Mouse (Mus musculus) cortical plate, adult 2 months (tissue): ENCODE measurements around the gene Sf1. TPM values are rescaled to one million over a fixed set of nuclear protein-coding genes. Genes with fewer than 3 reads are reported as not detected.

Experiments
- H3K27ac ChIP-seq: fragments of 200-500 bp; 2 replicates; pipeline ENCODE4 v1.5.1; 2012; ENCODE audit warnings: low read length, control low read depth, inconsistent platforms; ENCODE audit not compliant: insufficient read depth
- H3K4me1 ChIP-seq: fragments of 200-500 bp; 2 replicates; pipeline ENCODE4 v1.6.1; 2011; ENCODE audit warnings: low read length; ENCODE audit not compliant: control insufficient read depth, insufficient read depth
- H3K4me3 ChIP-seq: fragments of 200-500 bp; 2 replicates; pipeline ENCODE4 v1.5.1; 2011; ENCODE audit warnings: mild to moderate bottlenecking, low read length, control low read depth; ENCODE audit not compliant: insufficient read depth
- CTCF ChIP-seq: fragments of 200-500 bp; IDR thresholded peaks from 2 replicates; pipeline ENCODE4 v1.5.1; 2011; ENCODE audit warnings: mild to moderate bottlenecking, control low read depth, low read length; ENCODE audit not compliant: insufficient read depth; ENCODE audit errors: extremely low read depth
- POLR2A ChIP-seq: fragments of 200-500 bp; IDR thresholded peaks from 2 replicates; pipeline ENCODE4 v1.6.1; 2011; ENCODE audit warnings: mild to moderate bottlenecking, low read length, control low read depth; ENCODE audit not compliant: insufficient read depth; ENCODE audit errors: extremely low read depth
- polyA plus RNA-seq: library from polyadenylated mRNA; depleted of rRNA; stranded (reverse); fragments of >200 nt; gene quantifications from 2 replicates; pipeline ENCODE4 v1.2.3, GENCODE M21; 2012

Sf1 gene
- polyA plus RNA-seq, 1 experiment = 145 TPM

DNA sequence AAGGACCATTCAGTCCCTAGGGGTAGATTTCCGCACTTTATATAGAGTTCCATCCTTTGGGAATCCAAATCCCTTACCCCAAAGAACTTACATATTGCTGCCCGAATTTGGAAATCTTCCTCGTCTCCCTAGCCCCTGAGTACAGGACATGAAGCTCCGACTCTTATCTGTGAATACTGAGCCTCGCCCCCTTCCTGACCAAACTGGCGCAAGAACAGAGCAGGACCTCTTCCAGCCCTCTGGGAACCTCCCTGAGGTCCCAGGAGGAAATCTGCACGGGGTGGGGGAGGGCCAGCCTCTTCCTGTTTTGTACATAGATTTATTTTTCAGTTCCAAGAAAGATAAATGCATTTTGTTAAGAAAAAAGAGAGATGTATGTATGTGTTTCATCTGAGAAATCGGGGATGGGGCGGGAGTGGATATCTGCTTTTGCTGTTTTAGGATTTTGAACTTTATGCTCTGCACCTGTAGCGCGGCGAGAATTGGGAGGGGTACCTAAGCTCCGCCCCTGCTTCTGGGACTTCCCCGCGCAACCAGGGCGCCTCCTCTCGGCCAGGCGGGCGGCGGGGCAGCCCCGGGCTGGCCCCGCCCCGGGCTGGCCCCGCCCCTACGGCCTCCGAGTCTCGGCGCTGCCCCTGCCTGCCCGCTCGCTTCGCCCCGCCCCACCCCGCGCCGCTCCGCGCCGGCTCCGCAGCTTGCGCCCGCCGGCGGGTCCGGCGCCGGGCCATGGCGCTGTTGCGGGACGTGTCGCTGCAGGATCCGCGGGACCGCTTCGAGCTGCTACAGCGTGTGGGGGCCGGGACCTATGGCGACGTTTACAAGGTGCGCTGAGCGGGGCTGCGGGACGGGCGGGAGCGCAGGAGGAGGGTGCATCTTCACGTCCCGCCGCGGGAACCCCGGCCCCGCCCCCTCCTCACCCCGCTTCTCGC lies 22.7 kb upstream of the Sf1 start, which contains the start of gene Map4k2:
TSS of gene Map4k2 (plus strand) at position 612 of the 929 bp plus-strand sequence.
- TF ChIP-seq CTCF = 0 out of 2 replicates have a peak, but pooled peaks have one; percentile 4
- TF ChIP-seq POLR2A = no peak
- Histone ChIP-seq H3K4me1 (peaks cover 2% of the 10 kb centered on the region; the same call in 1 of the 2 replicates), H3K27ac (peak within 1 kb of the TSS; percentile 65), H3K4me3 (peak within 1 kb of the TSS; percentile 48)

DNA sequence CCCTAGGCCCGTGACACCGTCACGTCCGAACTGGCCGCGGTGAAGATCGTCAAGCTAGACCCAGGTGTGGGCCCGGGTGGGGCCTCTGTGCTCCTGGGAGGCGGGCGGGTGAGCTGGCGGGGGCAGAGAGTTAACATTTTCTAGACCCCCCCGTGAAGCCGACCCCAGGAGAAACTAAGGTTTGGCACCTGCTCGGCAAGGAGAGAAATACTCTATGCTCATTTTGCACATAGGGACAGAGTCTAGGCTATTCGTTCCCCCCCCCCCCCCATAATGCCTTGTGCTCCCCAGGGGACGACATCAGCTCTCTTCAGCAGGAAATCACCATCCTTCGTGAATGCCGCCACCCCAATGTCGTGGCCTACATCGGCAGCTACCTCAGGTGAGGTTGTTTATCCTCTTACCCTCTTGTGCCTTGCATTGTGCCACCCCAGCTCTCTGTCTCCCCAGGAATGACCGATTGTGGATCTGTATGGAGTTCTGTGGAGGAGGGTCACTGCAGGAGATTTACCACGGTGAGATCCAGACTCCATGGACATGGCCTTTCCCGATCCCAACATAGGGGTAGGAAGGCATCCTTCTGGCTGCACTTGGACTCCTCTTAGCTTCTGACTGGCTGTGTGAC lies 21.9 kb upstream of the Sf1 start:
- peak overlapping the region; percentile 48 for H3K4me3 ChIP-seq
- no peak overlapping the region for H3K27ac ChIP-seq
- H3K4me1 ChIP-seq = peaks cover 2% of the 10 kb centered on the region; the same call in 1 of the 2 replicates
- TF ChIP-seq CTCF (no peak), POLR2A (no peak)

DNA sequence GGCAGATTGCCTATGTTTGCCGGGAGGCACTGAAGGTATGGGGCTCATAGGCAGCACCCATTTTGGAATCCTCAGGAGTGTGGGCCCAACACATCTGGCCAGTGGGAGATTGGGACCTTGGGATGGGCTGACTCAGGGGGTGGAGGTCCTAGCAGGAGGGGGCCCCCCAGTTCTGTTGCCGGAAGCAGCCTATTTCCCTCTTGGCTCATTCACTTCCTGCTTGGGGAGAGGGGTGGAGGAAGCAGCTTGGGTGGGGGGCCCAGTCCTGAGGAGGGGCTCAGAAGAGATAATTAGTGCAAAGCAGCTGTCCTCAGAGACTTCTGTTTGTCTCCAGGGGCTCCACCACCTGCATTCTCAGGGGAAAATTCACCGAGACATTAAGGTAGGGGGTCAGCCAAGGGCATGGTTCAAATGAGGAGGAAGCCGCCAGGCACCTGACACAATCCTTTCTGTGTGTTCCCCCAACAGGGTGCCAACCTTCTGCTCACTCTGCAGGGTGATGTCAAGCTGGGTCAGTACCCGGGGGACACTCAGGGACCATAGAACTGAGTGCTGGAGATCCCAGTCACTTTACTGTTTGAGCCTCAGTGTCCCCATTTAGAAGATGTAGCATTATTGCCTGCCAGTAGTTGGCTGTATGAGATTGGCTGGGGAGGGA lies 21.1 kb upstream of the Sf1 start:
- no peak for TF ChIP-seq POLR2A
- TF ChIP-seq CTCF = no peak
- Histone ChIP-seq H3K4me3 (peak overlapping the region; percentile 48; the same call in 1 of the 2 replicates), H3K4me1 (no peaks in the 10 kb centered on the region), H3K27ac (no peak overlapping the region)

DNA sequence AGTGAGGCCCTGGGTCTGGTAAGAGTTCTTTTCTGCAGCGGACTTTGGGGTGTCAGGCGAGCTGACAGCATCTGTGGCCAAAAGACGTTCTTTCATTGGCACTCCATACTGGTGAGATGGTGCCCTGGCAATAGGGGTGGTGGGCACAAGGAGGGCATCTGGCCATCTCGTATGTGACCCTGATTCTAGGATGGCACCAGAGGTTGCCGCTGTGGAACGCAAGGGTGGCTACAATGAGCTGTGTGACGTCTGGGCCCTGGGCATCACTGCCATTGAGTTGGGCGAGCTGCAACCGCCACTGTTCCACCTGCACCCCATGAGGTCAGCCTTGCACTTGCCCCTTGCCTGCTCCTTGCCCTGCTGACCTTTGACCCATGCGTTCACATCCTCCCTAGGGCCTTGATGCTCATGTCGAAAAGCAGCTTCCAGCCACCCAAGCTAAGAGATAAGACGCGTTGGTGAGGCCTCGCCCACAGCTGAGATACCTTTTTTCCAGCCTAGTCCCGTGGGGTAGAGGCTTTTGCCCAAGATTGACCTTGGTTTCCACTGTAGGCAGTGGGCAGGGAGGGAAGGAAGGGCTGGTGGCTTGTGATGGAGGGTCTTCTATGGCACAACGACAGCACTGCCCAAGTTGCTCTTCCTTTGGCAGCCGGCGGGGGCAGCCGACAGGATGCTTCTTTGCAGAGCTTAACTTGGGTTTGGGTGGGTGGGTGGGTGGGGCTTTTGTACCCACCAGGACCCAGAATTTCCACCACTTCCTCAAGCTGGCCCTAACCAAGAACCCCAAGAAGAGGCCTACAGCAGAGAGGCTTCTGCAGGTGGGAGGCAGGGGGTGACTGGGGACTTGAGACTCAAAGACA lies 20.2 kb upstream of the Sf1 start:
- Histone ChIP-seq H3K4me3 (no peak overlapping the region), H3K27ac (no peak overlapping the region), H3K4me1 (no peaks in the 10 kb centered on the region)
- no peak for TF ChIP-seq CTCF
- TF ChIP-seq POLR2A = no peak

DNA sequence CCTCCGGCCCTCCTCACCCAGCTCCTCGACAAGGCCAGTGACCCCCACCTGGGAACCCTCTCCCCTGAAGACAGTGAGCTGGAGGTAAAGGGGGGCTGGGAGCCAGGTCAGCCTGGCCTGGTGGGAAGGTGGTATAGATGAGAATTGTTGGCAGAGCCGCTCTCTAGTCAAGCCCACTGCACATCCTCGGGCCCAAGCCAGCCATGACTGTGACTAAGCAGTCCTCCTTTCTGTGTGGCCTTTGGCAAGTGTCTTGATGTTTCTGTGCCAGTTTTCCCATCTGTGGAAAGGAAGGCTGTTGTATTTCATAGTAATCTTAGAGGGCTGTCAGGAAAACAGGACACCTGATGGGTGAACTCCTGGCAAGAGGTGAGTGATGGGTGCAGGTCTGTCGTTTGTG lies 19.5 kb upstream of the Sf1 start:
- no peak for TF ChIP-seq CTCF
- TF ChIP-seq POLR2A = no peak
- H3K4me3 ChIP-seq = no peak overlapping the region
- no peaks in the 10 kb centered on the region for H3K4me1 ChIP-seq
- no peak overlapping the region for H3K27ac ChIP-seq

DNA sequence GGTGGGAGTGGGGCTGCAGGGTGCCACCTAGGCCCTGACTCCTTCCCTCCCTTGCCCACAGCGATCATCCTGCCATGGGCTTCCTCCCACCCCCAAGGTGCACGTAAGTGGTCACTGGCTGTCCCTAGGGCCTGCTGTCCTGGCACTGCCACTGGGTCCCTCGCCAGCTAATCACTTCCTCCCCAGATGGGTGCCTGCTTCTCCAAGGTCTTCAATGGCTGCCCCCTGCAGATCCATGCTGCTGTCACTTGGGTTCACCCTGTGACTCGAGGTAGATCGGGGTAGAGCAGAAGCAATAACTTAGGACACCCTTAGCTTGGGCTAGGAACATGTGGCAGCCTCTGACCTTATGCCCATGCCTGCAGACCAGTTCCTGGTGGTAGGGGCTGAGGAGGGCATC lies 17.5 kb upstream of the Sf1 start:
- TF ChIP-seq POLR2A = no peak
- TF ChIP-seq CTCF = no peak

DNA sequence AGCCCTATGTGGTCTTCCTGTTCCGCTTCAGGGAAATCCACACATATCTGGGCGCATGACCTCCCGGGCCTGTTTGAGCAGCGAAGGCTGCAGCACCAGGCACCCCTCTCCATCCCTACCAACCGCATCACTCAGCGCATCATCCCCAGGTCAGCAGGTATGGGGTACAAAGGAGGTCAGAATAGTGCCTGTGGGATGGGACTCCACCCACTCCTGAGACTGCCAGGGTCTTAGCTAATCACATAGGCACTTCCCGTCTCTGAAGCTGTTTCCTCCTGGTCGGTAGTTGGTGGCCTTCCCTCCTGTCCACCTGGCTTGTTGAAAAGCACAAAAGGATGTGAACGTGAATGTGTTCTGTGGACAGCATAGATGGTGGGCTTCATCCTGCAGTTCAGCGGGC lies 16.8 kb upstream of the Sf1 start:
- no peaks in the 10 kb centered on the region for H3K4me1 ChIP-seq
- TF ChIP-seq POLR2A = no peak
- TF ChIP-seq CTCF = no peak
- H3K27ac ChIP-seq = no peak overlapping the region
- H3K4me3 ChIP-seq = no peak overlapping the region

More for the DNA sequence above, 17.5 kb upstream of the Sf1 start:
- H3K4me1 ChIP-seq = no peaks in the 10 kb centered on the region
- H3K27ac ChIP-seq = no peak overlapping the region
- no peak overlapping the region for H3K4me3 ChIP-seq

DNA sequence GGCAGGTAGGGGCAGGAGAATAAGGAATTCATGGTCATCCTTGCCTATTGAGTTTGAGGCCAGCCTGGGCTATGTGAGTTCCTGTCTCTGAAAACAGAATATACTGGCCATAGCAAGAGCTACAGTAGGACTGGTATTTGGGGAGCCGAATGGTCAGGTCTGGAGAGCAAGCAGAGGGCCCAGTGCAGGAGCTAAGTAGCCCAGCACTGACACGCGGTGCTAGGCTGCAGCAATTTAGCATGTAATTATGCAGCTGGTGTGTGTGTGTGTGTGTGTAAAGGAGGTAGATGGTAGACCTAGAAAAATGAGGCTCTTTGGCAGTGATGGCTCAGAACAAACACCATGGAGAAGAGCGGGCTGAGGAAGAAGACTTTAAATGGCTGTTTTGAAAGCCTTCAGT lies 15.9 kb upstream of the Sf1 start:
- no peak for TF ChIP-seq POLR2A
- TF ChIP-seq CTCF = no peak
- Histone ChIP-seq H3K27ac (no peak overlapping the region), H3K4me1 (no peaks in the 10 kb centered on the region), H3K4me3 (no peak overlapping the region)
